In genomic region chr4:5194272-5194671, GRCm38 (mm10) we compare ENCODE assay signal across 29 mouse cellular contexts.
DNase-seq lines count a peak whose midpoint lies in the region; ATAC-seq lines count a peak whose summit lies in the region.
"Had no signal": no experiment of that assay in that cellular context is flagged by ENCODE, and none has a peak within 500 bp of the region (broad histone marks: within the 10 kb centered on the region; RNA-seq: fewer than 3 reads in every experiment).

No protein-coding gene starts in this region.

- peak; percentile 44; the same call in 1 of the 2 replicates for ATAC-seq in forebrain, embryonic 12.5 days (ENCODE audit: low FRiP score)
- no peak for ATAC-seq in forebrain, embryonic 16.5 days
- no peak for ATAC-seq in midbrain, embryonic 14.5 days (ENCODE audit: low FRiP score, low TSS enrichment)
- peak; percentile 42; the same call in 1 of the 2 replicates for ATAC-seq in midbrain, embryonic 16.5 days
- ATAC-seq: hindbrain, postnatal 0 days; intestine, embryonic 15.5 days had no signal

- H3K27me3 ChIP-seq in forebrain, embryonic 12.5 days, result no peaks in the 10 kb centered on the region
- no peaks in the 10 kb centered on the region for H3K27me3 ChIP-seq in forebrain, embryonic 16.5 days (replicated peaks; ENCODE audit: control insufficient read depth, insufficient read depth, low read length)
- no peaks in the 10 kb centered on the region for H3K27me3 ChIP-seq in midbrain, embryonic 14.5 days (ENCODE audit: control insufficient read depth, insufficient read depth, low read length)
- no peaks in the 10 kb centered on the region for H3K27me3 ChIP-seq in midbrain, embryonic 10.5 days (ENCODE audit: low read depth, poor library complexity, severe bottlenecking)
- H3K27me3 ChIP-seq in midbrain, embryonic 16.5 days (ENCODE audit: control insufficient read depth, insufficient read depth, low read depth, low read length), result no peaks in the 10 kb centered on the region
- H3K27me3 ChIP-seq: CH12.LX; heart, embryonic 12.5 days; intestine, embryonic 15.5 days; limb, embryonic 13.5 days; megakaryocyte, embryonic 14.5 days had no signal

- H3K9ac ChIP-seq in forebrain, embryonic 12.5 days, result no peak overlapping the region
- H3K9ac ChIP-seq in forebrain, embryonic 16.5 days (replicated peaks; ENCODE audit: low read depth, low read length), result no peak overlapping the region
- H3K9ac ChIP-seq in midbrain, embryonic 14.5 days (replicated peaks; ENCODE audit: low read length), result no peak overlapping the region
- H3K9ac ChIP-seq in midbrain, embryonic 16.5 days (ENCODE audit: low read depth, low read length), result no peak overlapping the region
- H3K9ac ChIP-seq: heart, embryonic 12.5 days; intestine, embryonic 15.5 days; limb, embryonic 13.5 days had no signal

- H3K36me3 ChIP-seq in forebrain, embryonic 12.5 days (replicated peaks), result no peaks in the 10 kb centered on the region
- no peaks in the 10 kb centered on the region for H3K36me3 ChIP-seq in forebrain, embryonic 16.5 days (ENCODE audit: control insufficient read depth, insufficient read depth)
- H3K36me3 ChIP-seq in midbrain, embryonic 14.5 days (ENCODE audit: control insufficient read depth, insufficient read depth, low read length), result no peaks in the 10 kb centered on the region
- no peaks in the 10 kb centered on the region for H3K36me3 ChIP-seq in midbrain, embryonic 10.5 days
- H3K36me3 ChIP-seq in midbrain, embryonic 16.5 days (ENCODE audit: control insufficient read depth, insufficient read depth, low read length), result no peaks in the 10 kb centered on the region
- H3K36me3 ChIP-seq: G1E; heart, embryonic 12.5 days; intestine, embryonic 15.5 days; limb, embryonic 13.5 days had no signal

- 14% methylated on average over 3 of the region's 3 CpGs for WGBS in forebrain, embryonic 12.5 days
- 10% methylated on average over 3 of the region's 3 CpGs for WGBS in forebrain, embryonic 16.5 days
- WGBS in midbrain, embryonic 14.5 days, result 14% methylated on average over 3 of the region's 3 CpGs
- WGBS in midbrain, embryonic 10.5 days, result 19% methylated on average over 3 of the region's 3 CpGs
- WGBS in midbrain, embryonic 16.5 days, result 13% methylated on average over 3 of the region's 3 CpGs

- H3K4me1 ChIP-seq in forebrain, embryonic 12.5 days, result peaks cover 5% of the 10 kb centered on the region
- H3K4me1 ChIP-seq in forebrain, embryonic 16.5 days (replicated peaks; ENCODE audit: control insufficient read depth, insufficient read depth, low read length), result no peaks in the 10 kb centered on the region
- no peaks in the 10 kb centered on the region for H3K4me1 ChIP-seq in midbrain, embryonic 14.5 days (ENCODE audit: control insufficient read depth, insufficient read depth, low read length)
- H3K4me1 ChIP-seq in midbrain, embryonic 10.5 days, result peaks cover 9% of the 10 kb centered on the region
- no peaks in the 10 kb centered on the region for H3K4me1 ChIP-seq in midbrain, embryonic 16.5 days (ENCODE audit: control insufficient read depth, insufficient read depth, low read length)
- H3K4me1 ChIP-seq: heart, embryonic 12.5 days; intestine, embryonic 15.5 days; limb, embryonic 13.5 days; megakaryocyte, embryonic 14.5 days had no signal

- no peak overlapping the region for H3K27ac ChIP-seq in forebrain, embryonic 12.5 days
- no peak overlapping the region for H3K27ac ChIP-seq in forebrain, embryonic 16.5 days (ENCODE audit: low read length)
- H3K27ac ChIP-seq in midbrain, embryonic 14.5 days (replicated peaks; ENCODE audit: low read depth, low read length), result no peak overlapping the region
- no peak overlapping the region for H3K27ac ChIP-seq in midbrain, embryonic 10.5 days (replicated peaks)
- H3K27ac ChIP-seq in midbrain, embryonic 16.5 days (ENCODE audit: low read length), result no peak overlapping the region
- H3K27ac ChIP-seq: gastrocnemius, adult 2 months; heart, adult 2 months; hindbrain, postnatal 0 days; intestine, embryonic 15.5 days; limb, embryonic 13.5 days had no signal

- no peak overlapping the region for H3K4me2 ChIP-seq in forebrain, embryonic 12.5 days
- no peak overlapping the region for H3K4me2 ChIP-seq in forebrain, embryonic 16.5 days (ENCODE audit: low read length)
- no peak overlapping the region for H3K4me2 ChIP-seq in midbrain, embryonic 14.5 days (ENCODE audit: low read length)
- H3K4me2 ChIP-seq in midbrain, embryonic 16.5 days (ENCODE audit: low read length), result no peak overlapping the region
- H3K4me2 ChIP-seq: heart, embryonic 12.5 days; intestine, embryonic 15.5 days; limb, embryonic 13.5 days; liver, embryonic 11.5 days had no signal

- no peaks in the 10 kb centered on the region for H3K9me3 ChIP-seq in forebrain, embryonic 12.5 days
- H3K9me3 ChIP-seq in forebrain, embryonic 16.5 days (ENCODE audit: control insufficient read depth, low read length), result no peaks in the 10 kb centered on the region
- no peaks in the 10 kb centered on the region for H3K9me3 ChIP-seq in midbrain, embryonic 14.5 days (ENCODE audit: control insufficient read depth, low read length)
- H3K9me3 ChIP-seq in midbrain, embryonic 10.5 days (replicated peaks), result no peaks in the 10 kb centered on the region; the same call in 1 of the 2 replicates
- no peaks in the 10 kb centered on the region for H3K9me3 ChIP-seq in midbrain, embryonic 16.5 days (replicated peaks; ENCODE audit: control insufficient read depth, low read length, poor library complexity, severe bottlenecking)
- H3K9me3 ChIP-seq: G1E; heart, embryonic 12.5 days; intestine, embryonic 15.5 days had no signal

- H3K4me3 ChIP-seq in forebrain, embryonic 12.5 days (replicated peaks), result no peak overlapping the region
- H3K4me3 ChIP-seq in forebrain, embryonic 16.5 days (replicated peaks; ENCODE audit: low read length), result no peak overlapping the region
- no peak overlapping the region for H3K4me3 ChIP-seq in midbrain, embryonic 14.5 days (replicated peaks; ENCODE audit: low read depth, low read length)
- no peak overlapping the region for H3K4me3 ChIP-seq in midbrain, embryonic 10.5 days
- no peak overlapping the region for H3K4me3 ChIP-seq in midbrain, embryonic 16.5 days (ENCODE audit: low read depth, low read length)
- H3K4me3 ChIP-seq: erythroblast, embryonic 14.5 days; gastrocnemius, adult 2 months; heart, adult 2 months; heart, embryonic 12.5 days; intestine, embryonic 15.5 days; limb, embryonic 13.5 days; megakaryocyte, embryonic 14.5 days had no signal

- peak; percentile 11 for DNase-seq in embryo, embryonic 10 days (ENCODE audit: low spot score)
- no peak for DNase-seq in embryo, embryonic 11 days
- DNase-seq in midbrain, embryonic 14.5 days, result peak; percentile 9
- no peak for DNase-seq in midbrain, embryonic 10.5 days (ENCODE audit: low spot score)
- DNase-seq in gastrocnemius, postnatal 10 days, result no peak
- DNase-seq: adrenal gland, postnatal 25 days; cerebellum, adult 18-20 months; cerebellum, postnatal 10 days; gastrocnemius, adult 2 months; heart, adult 2 months; heart, postnatal 4 days; kidney, adult 2 months; kidney, postnatal 36 days; lung, postnatal 36 days; right cerebral cortex, adult 18-20 months; spleen, adult 18-20 months; thymus, postnatal 25 days had no signal

Comparison
In these comparisons a context has a peak if more than half of its experiments do, and no peak if none do; other contexts are left out.
1. DNase-seq: peak in embryo, embryonic 10 days (single experiment) and midbrain, embryonic 14.5 days (single experiment); none in embryo, embryonic 11 days (single experiment), midbrain, embryonic 10.5 days (single experiment) and gastrocnemius, postnatal 10 days (single experiment).
2. ATAC-seq: peak in forebrain, embryonic 12.5 days (single experiment) and midbrain, embryonic 16.5 days (single experiment); none in forebrain, embryonic 16.5 days (single experiment) and midbrain, embryonic 14.5 days (single experiment).